Mouse (Mus musculus) c-Kit-positive CD71-negative TER-119-negative erythroid progenitor cells, embryonic 14.5 days (primary cell): Measurements from ENCODE around the gene Gabarap.
"Not testable (repeated sequence)": the region's sequence is repeated elsewhere in the genome, so short reads cannot be mapped to it uniquely, and the experiment has no call there.

Source experiments
- DNase-seq: peaks from one replicate; pipeline ENCODE4 v3.0.0-alpha.2; 2013; ENCODE audit warnings: low read depth

Gabarap gene

DNA sequence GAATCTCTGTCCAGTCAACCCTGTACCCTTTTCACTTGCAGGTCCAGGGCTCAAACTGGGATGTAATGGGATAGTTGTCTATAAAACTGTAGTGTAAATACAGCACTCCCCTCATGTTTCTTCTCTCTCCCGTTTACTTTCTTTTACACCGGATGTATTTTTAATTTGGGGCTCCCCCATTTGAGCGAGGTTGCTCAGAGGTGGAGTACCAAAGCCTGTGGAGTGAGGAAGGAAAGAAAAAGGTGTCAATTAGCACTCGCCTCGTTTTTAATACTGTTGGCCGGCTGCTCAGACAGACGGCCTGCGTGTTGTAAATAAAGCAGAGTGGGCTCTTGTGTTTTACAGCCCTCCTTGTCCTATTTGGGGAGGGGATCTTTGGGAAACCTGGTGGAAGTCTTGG is 8.7 kb downstream of the Gabarap start:
- DNase-seq, result no peak

DNA sequence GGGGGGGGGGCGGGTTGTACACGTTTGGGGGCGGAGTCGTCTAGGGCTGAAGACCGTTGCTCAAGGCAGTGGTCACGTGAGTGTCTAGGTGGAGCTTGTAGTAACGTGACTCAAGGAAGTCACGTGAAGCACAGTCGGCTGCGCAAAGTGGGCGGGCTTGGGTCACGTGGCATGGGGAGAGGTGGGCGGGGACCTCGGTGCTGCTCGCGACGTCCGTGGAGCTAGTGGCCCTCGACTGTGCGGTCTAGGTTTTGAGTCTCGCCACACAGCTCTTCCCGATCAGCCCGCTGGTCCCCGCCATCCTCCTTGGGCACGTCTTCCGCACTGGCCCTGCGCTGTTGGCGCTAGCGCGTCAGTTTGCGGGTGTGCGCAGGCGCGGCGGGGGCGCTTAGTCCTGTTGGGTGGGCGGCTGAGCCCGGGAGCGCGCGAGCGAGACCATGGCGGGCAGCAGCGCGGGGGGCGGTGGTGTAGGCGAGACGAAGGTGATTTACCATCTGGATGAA is 9.5 kb downstream of the Gabarap start, which contains the start of gene Dvl2:
TSS of gene Dvl2 (plus strand) at position 200 of the 503 bp plus-strand sequence.
- peak; percentile 87 for DNase-seq

DNA sequence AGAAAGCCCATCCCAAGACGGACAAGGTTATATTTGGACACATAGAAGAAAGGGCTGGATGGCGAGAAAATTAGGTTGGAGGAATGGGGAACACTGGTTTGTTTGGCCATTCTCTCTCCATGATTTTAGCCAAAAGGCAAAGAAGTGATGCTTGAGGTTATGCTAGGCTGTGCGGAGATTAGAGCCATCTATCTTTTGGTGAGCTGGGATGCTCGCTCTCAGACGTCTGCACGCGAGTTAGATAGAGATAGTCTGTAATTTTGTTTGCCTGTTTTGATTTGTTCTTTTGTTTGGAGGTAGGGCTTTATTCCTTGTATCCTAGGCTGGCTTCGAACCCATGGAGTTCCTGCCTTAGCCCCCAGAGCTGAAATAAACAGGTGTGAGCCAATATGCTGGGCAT is 10.2 kb downstream of the Gabarap start:
- no peak for DNase-seq

DNA sequence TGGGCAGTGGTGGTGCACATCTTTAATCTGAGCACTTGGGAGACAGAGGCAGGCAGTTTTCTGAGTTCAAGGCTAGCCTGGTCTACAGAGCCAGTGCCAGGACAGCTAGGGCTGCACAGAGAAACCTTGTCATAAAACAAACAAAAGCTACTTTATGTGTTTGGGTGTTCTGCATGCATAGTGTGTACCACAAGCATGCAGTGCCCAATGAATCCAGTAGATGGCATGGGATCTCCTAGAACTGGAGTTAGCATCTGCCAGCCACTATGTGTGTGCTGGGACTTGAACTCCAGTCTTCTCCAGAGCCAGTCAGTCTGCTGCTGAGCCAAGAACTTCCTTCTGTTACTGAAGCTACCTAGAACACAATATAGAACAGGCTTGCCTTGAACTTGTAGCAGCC is 10.9 kb downstream of the Gabarap start:
- DNase-seq, result no peak

DNA sequence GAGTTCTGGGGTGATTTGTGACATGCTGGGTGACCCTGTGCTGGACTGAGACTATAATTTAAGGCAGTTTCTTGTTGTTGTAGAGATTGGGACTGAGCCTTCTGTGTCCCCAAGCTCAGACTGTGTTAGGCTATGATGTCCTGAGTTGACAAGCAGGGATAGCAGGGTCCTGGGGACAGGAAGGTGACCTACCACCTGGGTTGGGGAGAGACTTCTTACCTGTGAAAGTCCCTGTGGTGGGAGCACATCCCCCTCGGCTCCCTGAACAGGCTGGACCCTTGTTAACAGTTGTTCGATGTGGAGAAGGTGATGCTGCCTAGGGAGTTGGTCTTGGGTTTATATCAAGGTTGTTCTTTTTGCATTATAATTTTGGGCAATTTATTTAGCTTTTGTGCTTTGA is 11.5 kb downstream of the Gabarap start:
- DNase-seq, result no peak

- DNase-seq, result no peak
Measured at GRCm38 (mm10) chr11:70005521-70005920, 14.6 kb downstream of the Gabarap start.

GRCm38 (mm10) chr11:70010033-70010432 is 19.1 kb downstream of the Gabarap start:
- no peak for DNase-seq

DNA sequence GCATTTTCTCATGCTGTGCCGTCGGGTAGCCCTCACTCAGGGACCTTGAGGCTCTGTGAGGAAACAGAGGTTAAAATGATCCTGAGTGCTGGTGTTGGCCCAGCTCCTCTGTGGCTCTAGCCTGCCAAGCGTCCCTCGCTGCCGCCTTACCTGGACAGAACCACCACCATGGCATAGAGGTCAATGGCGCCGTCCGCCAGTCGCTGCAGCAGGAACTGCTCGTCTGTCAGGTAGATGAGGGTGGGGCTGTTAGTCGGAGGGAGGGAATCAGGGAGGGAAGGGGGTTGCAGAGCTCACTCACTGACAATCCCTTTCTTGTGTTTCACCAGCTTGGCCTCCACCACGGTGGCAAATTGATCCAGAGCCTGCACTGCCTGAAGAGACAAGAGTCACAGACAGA is 19.6 kb downstream of the Gabarap start:
- DNase-seq, result no peak

GRCm38 (mm10) chr11:70010961-70011360 is 20.0 kb downstream of the Gabarap start:
- no peak for DNase-seq

- no peak for DNase-seq
Measured at GRCm38 (mm10) chr11:70012931-70013330, 22.0 kb downstream of the Gabarap start.

- DNase-seq, result no peak
Measured at GRCm38 (mm10) chr11:70013408-70013807, 22.5 kb downstream of the Gabarap start.

DNA sequence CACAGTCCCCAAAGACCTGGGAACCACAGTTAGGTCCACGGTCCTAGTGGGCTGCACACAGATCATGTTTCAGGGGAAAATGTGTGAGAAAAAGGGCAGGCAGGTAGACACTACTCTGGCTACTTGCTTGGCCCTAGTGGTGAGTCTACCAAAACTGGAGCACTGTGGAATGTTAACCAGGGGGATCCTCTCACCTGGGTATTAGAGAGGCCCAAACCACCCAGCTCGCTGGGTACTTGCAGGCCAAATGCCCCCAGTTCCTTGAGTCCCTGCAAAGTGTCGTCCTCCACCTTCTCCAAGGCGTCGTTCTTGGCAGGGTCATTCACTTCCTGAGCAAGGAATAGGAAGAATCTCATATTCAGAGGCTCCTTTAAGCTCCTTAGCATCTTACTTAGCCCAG is 23.1 kb downstream of the Gabarap start:
- no peak for DNase-seq

- peak; percentile 81 for DNase-seq
Measured at GRCm38 (mm10) chr11:70014880-70015558, 24.1 kb downstream of the Gabarap start, which contains the start of gene Acadvl. Gene Acadvl, minus strand, starts transcription at chr11:70015411.

DNA sequence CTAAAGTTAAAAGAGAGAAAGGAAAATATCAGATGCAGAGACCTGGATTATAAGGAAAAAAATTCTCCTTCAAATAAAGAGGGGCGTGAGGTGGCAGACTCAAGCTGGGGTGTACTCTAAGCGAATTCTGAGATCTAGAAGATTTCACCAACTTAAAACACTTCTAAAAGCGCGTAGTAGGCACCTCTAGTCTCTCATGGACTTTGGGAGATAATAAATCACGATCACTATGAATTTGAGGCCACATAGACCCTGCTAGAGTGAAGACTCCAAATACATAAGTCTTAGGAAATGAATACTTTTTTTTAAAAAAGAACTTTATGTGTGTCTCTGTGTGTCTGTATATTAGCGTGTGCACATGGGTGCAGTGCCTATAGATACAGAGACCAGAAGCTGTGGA is 24.7 kb downstream of the Gabarap start:
- DNase-seq, result no peak

DNA sequence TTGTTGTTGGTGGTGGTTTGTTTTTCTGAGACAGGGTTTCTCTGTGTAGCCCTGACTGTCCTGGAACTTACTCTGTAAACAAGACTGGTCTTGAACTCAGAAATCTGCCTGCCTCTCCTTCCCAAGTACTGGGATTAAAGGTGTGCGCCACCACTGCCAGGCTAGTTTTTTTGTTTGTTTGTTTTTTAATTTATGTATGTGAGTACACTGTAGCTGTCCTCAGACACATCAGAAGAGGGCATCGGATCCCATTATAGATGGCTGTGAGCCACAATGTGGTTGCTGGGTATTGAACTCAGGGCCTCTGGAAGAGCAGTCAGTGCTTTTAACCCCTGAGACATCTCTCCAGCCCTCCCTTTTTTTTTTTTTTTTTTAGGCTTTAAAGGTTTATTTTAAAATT is 25.2 kb downstream of the Gabarap start:
- DNase-seq, result not testable (repeated sequence)

GRCm38 (mm10) chr11:70016669-70017068 is 25.7 kb downstream of the Gabarap start, which contains the start of gene Dlg4:
Gene Dlg4, plus strand, starts transcription at chr11:70016942.
- DNase-seq, result no peak

- DNase-seq, result no peak
Measured at GRCm38 (mm10) chr11:70017199-70017767, 26.3 kb downstream of the Gabarap start.

- no peak for DNase-seq
Measured at GRCm38 (mm10) chr11:70018131-70018990, 27.4 kb downstream of the Gabarap start.

- DNase-seq, result no peak
Measured at GRCm38 (mm10) chr11:70019495-70020021, 28.6 kb downstream of the Gabarap start.

GRCm38 (mm10) chr11:70020022-70020631 is 29.2 kb downstream of the Gabarap start:
- no peak for DNase-seq

DNA sequence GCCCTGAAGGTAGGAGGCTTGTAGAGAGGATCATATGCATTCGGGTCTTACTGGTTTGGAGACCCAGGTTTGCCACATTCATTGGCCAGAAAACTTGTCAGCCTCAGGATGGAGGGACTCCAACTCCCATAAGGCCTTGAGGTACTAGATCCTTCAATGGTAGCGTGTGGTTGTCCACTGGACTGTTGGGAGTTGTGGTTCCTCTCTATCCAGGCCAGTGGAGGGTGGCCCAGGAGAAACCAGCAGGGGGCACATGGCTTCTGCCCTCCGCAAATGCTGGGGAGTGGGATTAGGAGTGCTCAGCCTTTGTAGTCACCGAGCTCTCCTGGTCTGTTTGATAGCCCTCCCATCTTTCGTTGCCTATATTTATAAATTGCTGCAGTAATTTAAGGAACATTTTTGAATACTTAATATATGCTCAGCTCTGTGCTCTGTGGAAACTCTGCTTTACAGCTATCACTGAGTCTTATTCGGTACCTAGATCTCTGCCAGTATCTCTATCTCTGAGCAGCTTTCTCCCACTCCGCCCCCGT is 29.9 kb downstream of the Gabarap start:
- DNase-seq, result no peak
